ENCODE assay signal across 8 mouse cellular contexts in the genomic region with DNA sequence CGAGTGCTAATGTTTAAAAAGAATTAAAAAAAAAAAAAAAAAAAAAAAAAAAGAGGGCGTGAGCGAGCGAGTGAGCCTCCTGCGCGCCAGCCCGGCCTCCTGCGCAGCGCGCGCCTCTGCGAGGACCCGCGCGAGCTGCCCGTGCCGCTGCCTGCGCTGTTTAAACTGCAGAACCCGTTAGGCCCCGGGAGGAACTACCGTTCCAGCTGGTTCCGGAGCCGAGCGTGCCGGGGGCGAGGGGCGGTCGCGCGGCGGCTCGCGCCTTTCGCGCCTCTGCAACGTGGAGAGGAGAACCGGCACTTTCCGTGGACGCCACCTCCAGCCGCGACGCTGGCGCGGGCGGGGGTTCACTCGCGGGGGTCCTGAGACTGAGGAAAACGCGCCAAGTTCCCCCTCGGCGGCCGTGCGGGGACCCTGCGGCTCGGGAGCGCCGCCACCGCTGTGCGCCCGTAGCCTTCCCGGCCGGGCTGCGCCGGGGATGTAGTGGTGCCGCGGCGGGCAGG. TPM values are rescaled to one million over a fixed set of nuclear protein-coding genes. Genes with fewer than 3 reads are reported as not detected.
A peak's percentile ranks its signal among the peaks of the same experiment; 100 is the strongest.
DNase-seq lines count a peak whose midpoint lies in the region; ATAC-seq lines count a peak whose summit lies in the region.

Gene Usp1, plus strand, starts transcription at position 243 of the 503 bp plus-strand sequence.

- H3K27ac ChIP-seq in hindbrain, embryonic 15.5 days (replicated peaks) = peak within 1 kb of the TSS; percentile 98
- peak within 1 kb of the TSS; percentile 100 for H3K27ac ChIP-seq in limb, embryonic 13.5 days
- H3K27ac ChIP-seq in neural tube, embryonic 13.5 days (replicated peaks) = peak within 1 kb of the TSS; percentile 99

- under 1% methylated on average over 65 of the region's 67 CpGs for WGBS in hindbrain, embryonic 15.5 days
- under 1% methylated on average over 64 of the region's 67 CpGs for WGBS in limb, embryonic 13.5 days
- under 1% methylated on average over 65 of the region's 67 CpGs for WGBS in neural tube, embryonic 13.5 days

- no peaks in the 10 kb centered on the region for H3K27me3 ChIP-seq in hindbrain, embryonic 15.5 days
- H3K27me3 ChIP-seq in limb, embryonic 13.5 days = no peaks in the 10 kb centered on the region
- no peaks in the 10 kb centered on the region for H3K27me3 ChIP-seq in neural tube, embryonic 13.5 days

- ATAC-seq in hindbrain, embryonic 15.5 days (ENCODE audit: low FRiP score, low read depth) = peak; percentile 65
- ATAC-seq in limb, embryonic 13.5 days (ENCODE audit: low FRiP score, low read depth) = peak; percentile 43
- peak; percentile 78 for ATAC-seq in neural tube, embryonic 13.5 days (ENCODE audit: low read depth)

- DNase-seq in retina, adult 2 months (ENCODE audit: low read depth, low spot score) = peak; percentile 42
- no peak for DNase-seq in retina, postnatal 1 day
- DNase-seq in cerebellum, adult 9-10 months = peak; percentile 83
- peak; percentile 73 to 76 for DNase-seq in frontal cortex, postnatal 14 days (ENCODE audit: low spot score in 2 of 2)
- no peak for DNase-seq in yolk sac, embryonic 10.5 days (ENCODE audit: low spot score)

- peak within 1 kb of the TSS; percentile 88 for H3K9ac ChIP-seq in hindbrain, embryonic 15.5 days
- H3K9ac ChIP-seq in limb, embryonic 13.5 days = peak within 1 kb of the TSS; percentile 97
- H3K9ac ChIP-seq in neural tube, embryonic 13.5 days = peak within 1 kb of the TSS; percentile 89

- H3K4me2 ChIP-seq in hindbrain, embryonic 15.5 days = peak within 1 kb of the TSS; percentile 87
- H3K4me2 ChIP-seq in limb, embryonic 13.5 days (replicated peaks) = peak within 1 kb of the TSS; percentile 88
- peak within 1 kb of the TSS; percentile 87 for H3K4me2 ChIP-seq in neural tube, embryonic 13.5 days

- peaks cover 22% of the 10 kb centered on the region for H3K4me1 ChIP-seq in hindbrain, embryonic 15.5 days (replicated peaks)
- peaks cover 19% of the 10 kb centered on the region for H3K4me1 ChIP-seq in limb, embryonic 13.5 days
- H3K4me1 ChIP-seq in neural tube, embryonic 13.5 days (replicated peaks) = peaks cover 27% of the 10 kb centered on the region

- H3K36me3 ChIP-seq in hindbrain, embryonic 15.5 days = no peaks in the 10 kb centered on the region
- H3K36me3 ChIP-seq in limb, embryonic 13.5 days = peaks cover 2% of the 10 kb centered on the region; the same call in 1 of the 2 replicates
- no peaks in the 10 kb centered on the region for H3K36me3 ChIP-seq in neural tube, embryonic 13.5 days

- no peaks in the 10 kb centered on the region for H3K9me3 ChIP-seq in hindbrain, embryonic 15.5 days
- H3K9me3 ChIP-seq in limb, embryonic 13.5 days = no peaks in the 10 kb centered on the region
- H3K9me3 ChIP-seq in neural tube, embryonic 13.5 days = no peaks in the 10 kb centered on the region

- peak within 1 kb of the TSS; percentile 93 for H3K4me3 ChIP-seq in hindbrain, embryonic 15.5 days
- peak within 1 kb of the TSS; percentile 96 for H3K4me3 ChIP-seq in limb, embryonic 13.5 days
- peak within 1 kb of the TSS; percentile 91 for H3K4me3 ChIP-seq in neural tube, embryonic 13.5 days

RNA-seq across cellular contexts. Expression of gene Usp1, which starts in this region (rescaled TPM):
- 33.2 and 40.3 TPM in 2 replicates for polyA plus RNA-seq in hindbrain, embryonic 15.5 days (2015; fragmentation: Nextera tagmentation; extraction: Ambion mirVana)
- polyA plus RNA-seq in limb, embryonic 13.5 days (2015; fragmentation: Nextera tagmentation; extraction: Ambion mirVana) = 103 and 107 TPM in 2 replicates
- 27.5 and 33.4 TPM in 2 replicates for polyA plus RNA-seq in neural tube, embryonic 13.5 days (2015; fragmentation: Nextera tagmentation; extraction: Ambion mirVana)

Comparison
In these comparisons a context has a peak if more than half of its experiments do, and no peak if none do; other contexts are left out.
1. DNase-seq: peak in retina, adult 2 months (single experiment), cerebellum, adult 9-10 months (single experiment) and frontal cortex, postnatal 14 days (2 of 2); none in retina, postnatal 1 day (single experiment) and yolk sac, embryonic 10.5 days (single experiment).
2. Peak in every context shown above with its lines, with median percentiles within 50 percentile points of each other: ATAC-seq, H3K27ac ChIP-seq, H3K4me2 ChIP-seq, H3K4me3 ChIP-seq and H3K9ac ChIP-seq.